Mouse (Mus musculus): ENCODE data around the gene Slc35e3.

GRCm38 (mm10) chr10:117726350-117726749 lies 19.8 kb downstream of the Slc35e3 start:
- TF ChIP-seq POLR2A (IDR thresholded peaks at IDR 0.05; ENCODE audit: borderline replicate concordance, extremely low read depth, insufficient read depth, insufficient read length, poor library complexity, severe bottlenecking) (no peak), CTCF (IDR thresholded peaks at IDR 0.05; ENCODE audit: borderline replicate concordance, extremely low read depth, insufficient read depth, insufficient read length) (no peak)

Measured in brain, embryonic 14.5 days (tissue).